Mouse (Mus musculus): Measurements from ENCODE around the gene Atp5g1.
A peak's percentile ranks its signal among the peaks of the same experiment; 100 is the strongest.

Atp5g1 gene

GRCm38 (mm10) chr11:96073295-96073993, 2.0 kb downstream of the Atp5g1 start:
- no peak for DNase-seq (ENCODE audit: low spot score)

GRCm38 (mm10) chr11:96071013-96071412, 4.5 kb downstream of the Atp5g1 start:
- no peak for DNase-seq (ENCODE audit: low spot score)

GRCm38 (mm10) chr11:96070353-96070752, 5.1 kb downstream of the Atp5g1 start:
- DNase-seq (ENCODE audit: low spot score), result no peak

- DNase-seq (ENCODE audit: low spot score), result no peak
Observed at GRCm38 (mm10) chr11:96068231-96068630, 7.2 kb downstream of the Atp5g1 start.

GRCm38 (mm10) chr11:96065215-96065911, 10.1 kb downstream of the Atp5g1 start, which contains the start of gene Ube2z:
TSS of gene Ube2z (minus strand) at chr11:96065388.
- peak; percentile 98 for DNase-seq (ENCODE audit: low spot score)

- peak; percentile 53 for DNase-seq (ENCODE audit: low spot score)
Observed at GRCm38 (mm10) chr11:96064521-96065214, 10.8 kb downstream of the Atp5g1 start.

GRCm38 (mm10) chr11:96058309-96058708, 17.2 kb downstream of the Atp5g1 start:
- no peak for DNase-seq (ENCODE audit: low spot score)

- no peak for DNase-seq (ENCODE audit: low spot score)
Observed at GRCm38 (mm10) chr11:96050854-96051253, 24.6 kb downstream of the Atp5g1 start.

GRCm38 (mm10) chr11:96049939-96050338, 25.5 kb downstream of the Atp5g1 start:
- DNase-seq (ENCODE audit: low spot score), result no peak

GRCm38 (mm10) chr11:96047469-96048373, 27.7 kb downstream of the Atp5g1 start:
- DNase-seq (ENCODE audit: low spot score), result no peak

- no peak for DNase-seq (ENCODE audit: low spot score)
Observed at GRCm38 (mm10) chr11:96046793-96047192, 28.7 kb downstream of the Atp5g1 start.

- no peak for DNase-seq (ENCODE audit: low spot score)
Observed at GRCm38 (mm10) chr11:96046028-96046427, 29.4 kb downstream of the Atp5g1 start.

GRCm38 (mm10) chr11:96044803-96045567, 30.5 kb downstream of the Atp5g1 start:
- no peak for DNase-seq (ENCODE audit: low spot score)

- DNase-seq (ENCODE audit: low spot score), result no peak
Observed at GRCm38 (mm10) chr11:96038560-96038959, 36.9 kb downstream of the Atp5g1 start.

- DNase-seq (ENCODE audit: low spot score), result no peak
Observed at GRCm38 (mm10) chr11:96037499-96037898, 38.0 kb downstream of the Atp5g1 start.

GRCm38 (mm10) chr11:96035133-96035532, 40.3 kb downstream of the Atp5g1 start:
- DNase-seq (ENCODE audit: low spot score), result no peak

GRCm38 (mm10) chr11:96034596-96035052, 40.8 kb downstream of the Atp5g1 start, which contains the start of gene Snf8:
TSS of gene Snf8 (plus strand) at chr11:96034885.
- DNase-seq (ENCODE audit: low spot score), result peak; percentile 96

GRCm38 (mm10) chr11:96034116-96034515, 41.4 kb downstream of the Atp5g1 start:
- no peak for DNase-seq (ENCODE audit: low spot score)

GRCm38 (mm10) chr11:96033264-96033663, 42.2 kb downstream of the Atp5g1 start:
- no peak for DNase-seq (ENCODE audit: low spot score)

GRCm38 (mm10) chr11:96031701-96032100, 43.8 kb downstream of the Atp5g1 start:
- DNase-seq (ENCODE audit: low spot score), result no peak

- no peak for DNase-seq (ENCODE audit: low spot score)
Observed at GRCm38 (mm10) chr11:96030571-96030970, 44.9 kb downstream of the Atp5g1 start.

All from urinary bladder, postnatal 14 days (tissue).